Mouse (Mus musculus): ENCODE data around the gene Fam129b. TPM values are rescaled to one million over a fixed set of nuclear protein-coding genes. Genes with fewer than 3 reads are reported as not detected.

Fam129b gene
- total and polyA plus RNA-seq, 3 experiments: 0.26 to 0.55 (median 0.50) TPM

DNA sequence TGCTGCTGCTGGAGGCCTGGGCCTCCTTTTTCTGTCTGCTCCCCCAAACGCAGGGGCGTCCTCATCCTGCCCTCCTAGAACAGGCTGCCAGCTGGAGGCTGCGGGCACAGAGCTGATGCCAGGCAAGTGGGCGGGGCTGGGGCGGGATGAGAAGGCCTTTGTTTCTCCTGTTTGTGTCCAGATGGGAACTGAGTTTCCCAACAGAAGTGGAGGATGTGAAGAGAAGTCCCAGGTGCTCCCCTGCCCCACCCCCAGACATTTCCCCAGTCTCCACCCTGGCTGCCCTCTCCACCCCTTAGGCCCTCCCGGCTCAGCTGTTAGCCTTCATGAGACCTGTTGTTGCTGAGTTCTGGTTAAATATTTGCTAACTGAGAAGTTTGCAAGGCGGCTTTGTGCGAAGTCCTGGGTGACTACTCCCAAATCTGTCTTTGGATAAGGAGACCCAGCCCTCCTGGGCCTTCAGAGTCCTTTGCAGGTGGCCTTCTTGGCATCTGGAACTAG is 19.7 kb downstream of the Fam129b start:
- H3K79me2 ChIP-seq (replicated peaks; ENCODE audit: control insufficient read depth, extremely low read depth, insufficient read depth, poor library complexity, severe bottlenecking): no peaks in the 10 kb centered on the region
- no peak overlapping the region for H3K4me2 ChIP-seq (ENCODE audit: insufficient read depth, low read depth, poor library complexity, severe bottlenecking)
- TF ChIP-seq CHD2 (IDR thresholded peaks at IDR 0.05; ENCODE audit: low read length) (no peak), UBTF (IDR thresholded peaks at IDR 0.05; ENCODE audit: low read depth, low read length) (no peak), ETS1 (conservative IDR thresholded peaks at IDR 0.05; ENCODE audit: low read depth, low read length) (no peak), JUN (IDR thresholded peaks at IDR 0.05; ENCODE audit: insufficient read depth, low read depth, low read length) (no peak), BHLHE40 (IDR thresholded peaks at IDR 0.05; ENCODE audit: low read depth, low read length) (no peak), NRF1 (IDR thresholded peaks at IDR 0.05; ENCODE audit: low read depth, low read length) (no peak), POLR2A (IDR thresholded peaks at IDR 0.05; ENCODE audit: low read depth, low read length) (no peak)
- no peak overlapping the region for H3K4me3 ChIP-seq (replicated peaks in 1 of 3; ENCODE audit: low read depth in 2 of 3, low read length in 2 of 3, poor library complexity in 1 of 3)
- peaks cover 22 to 51% of the 10 kb centered on the region in 2 experiments for H3K4me1 ChIP-seq (ENCODE audit: control insufficient read depth in 1 of 2, insufficient read depth in 2 of 2)
- no peaks in the 10 kb centered on the region for H3K36me3 ChIP-seq (replicated peaks in 1 of 2; ENCODE audit: control insufficient read depth in 1 of 2, insufficient read depth in 1 of 2, low read length in 1 of 2)
- no peaks in the 10 kb centered on the region for H3K27me3 ChIP-seq (replicated peaks)
- no peaks in the 10 kb centered on the region for H3K9me3 ChIP-seq (replicated peaks; ENCODE audit: low read length)
- no peak overlapping the region for H3K27ac ChIP-seq (ENCODE audit: insufficient read depth, low read depth)
- dilution Hi-C loops (cut with MboI; ENCODE audit: extremely low pct_ligation_motif_present, extremely low pct_unique_long_range_greater_than_20kb, low sequenced_read_pairs) (no loop called here), in situ Hi-C loops (cut with MboI; ENCODE audit: low pct_ligation_motif_present, low pct_unique_long_range_greater_than_20kb, low sequenced_read_pairs) (no loop called here)
- no peak overlapping the region for H3K9ac ChIP-seq (ENCODE audit: insufficient read depth, low read depth)
- no peak for DNase-seq (ENCODE audit: extremely low read depth)

DNA sequence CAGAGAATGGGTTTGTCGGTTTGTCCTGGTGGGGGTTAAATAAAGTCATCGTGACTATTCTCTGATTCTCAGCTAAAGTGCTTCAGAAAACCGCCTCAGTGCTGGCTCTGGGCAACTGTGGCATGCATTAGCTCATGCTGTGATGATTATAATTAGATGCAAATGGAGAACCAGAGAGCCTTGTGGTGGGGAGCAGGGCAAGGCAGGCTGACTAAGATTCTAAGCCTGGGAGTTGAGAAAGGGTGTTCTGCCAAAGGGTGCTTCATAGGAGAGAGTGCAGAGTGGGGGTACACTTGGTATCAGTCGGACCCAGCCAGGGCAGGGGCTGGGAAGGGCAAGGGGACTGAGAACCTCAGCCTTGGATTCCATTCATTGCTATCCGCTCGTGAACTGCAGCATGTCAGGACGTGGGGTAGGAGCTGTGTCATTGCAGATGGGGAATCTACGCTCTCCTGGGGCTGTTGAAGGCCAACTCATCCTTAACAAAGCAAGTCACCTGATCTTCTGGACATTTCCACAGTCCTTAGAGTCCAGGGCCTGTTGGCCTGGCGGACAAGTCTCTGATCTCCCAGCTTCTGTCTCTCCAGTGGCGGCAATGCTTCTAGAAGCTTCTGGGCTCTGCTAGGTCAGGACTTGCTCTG is 20.7 kb downstream of the Fam129b start:
- in situ Hi-C loops (cut with MboI; ENCODE audit: low pct_ligation_motif_present, low pct_unique_long_range_greater_than_20kb, low sequenced_read_pairs) (no loop called here), dilution Hi-C loops (cut with MboI; ENCODE audit: extremely low pct_ligation_motif_present, extremely low pct_unique_long_range_greater_than_20kb, low sequenced_read_pairs) (no loop called here)
- no peaks in the 10 kb centered on the region for H3K9me3 ChIP-seq (replicated peaks; ENCODE audit: low read length)
- H3K9ac ChIP-seq (ENCODE audit: insufficient read depth, low read depth): no peak overlapping the region
- TF ChIP-seq MXI1 (IDR thresholded peaks at IDR 0.05; ENCODE audit: low read depth, low read length) (no peak), MAFK (IDR thresholded peaks at IDR 0.05; ENCODE audit: insufficient replicate concordance, low read length) (no peak), JUN (IDR thresholded peaks at IDR 0.05; ENCODE audit: insufficient read depth, low read depth, low read length) (no peak), E2F4 (IDR thresholded peaks at IDR 0.05; ENCODE audit: insufficient replicate concordance, low read depth, low read length) (no peak), MYC (IDR thresholded peaks at IDR 0.05; ENCODE audit: low read depth, low read length) (no peak), CTCF (conservative IDR thresholded peaks at IDR 0.05 in 1 of 2, IDR thresholded peaks at IDR 0.05 in 1 of 2; ENCODE audit: low read depth in 2 of 2, low read length in 2 of 2) (no peak), BHLHE40 (IDR thresholded peaks at IDR 0.05; ENCODE audit: low read depth, low read length) (no peak), ZNF384 (IDR thresholded peaks at IDR 0.05; ENCODE audit: low read depth, low read length) (no peak), GABPA (IDR thresholded peaks at IDR 0.05; ENCODE audit: insufficient replicate concordance, low read depth, low read length) (no peak), POLR2A (IDR thresholded peaks at IDR 0.05; ENCODE audit: low read depth, low read length) (no peak), HCFC1 (IDR thresholded peaks at IDR 0.05; ENCODE audit: low read depth, low read length) (no peak), POLR2AphosphoS2 (IDR thresholded peaks at IDR 0.05; ENCODE audit: low read depth, low read length) (no peak), JUND (conservative IDR thresholded peaks at IDR 0.05; ENCODE audit: low read depth, low read length) (no peak), CHD2 (IDR thresholded peaks at IDR 0.05; ENCODE audit: low read length) (no peak), USF2 (conservative IDR thresholded peaks at IDR 0.05; ENCODE audit: low read depth, low read length) (no peak), RCOR1 (conservative IDR thresholded peaks at IDR 0.05; ENCODE audit: low read depth, low read length) (no peak), MAX (IDR thresholded peaks at IDR 0.05; ENCODE audit: low read length) (no peak)
- peak; percentile 42 for DNase-seq (ENCODE audit: extremely low read depth)
- no peak overlapping the region for H3K27ac ChIP-seq (ENCODE audit: insufficient read depth, low read depth)
- no peaks in the 10 kb centered on the region for H3K36me3 ChIP-seq (replicated peaks in 1 of 2; ENCODE audit: control insufficient read depth in 1 of 2, insufficient read depth in 1 of 2, low read length in 1 of 2)
- H3K4me1 ChIP-seq (ENCODE audit: control insufficient read depth in 1 of 2, insufficient read depth in 2 of 2): peaks cover 22 to 50% of the 10 kb centered on the region in 2 experiments
- H3K4me3 ChIP-seq (replicated peaks in 1 of 3; ENCODE audit: low read depth in 2 of 3, low read length in 2 of 3, poor library complexity in 1 of 3): no peak overlapping the region
- no peaks in the 10 kb centered on the region for H3K79me2 ChIP-seq (replicated peaks; ENCODE audit: control insufficient read depth, extremely low read depth, insufficient read depth, poor library complexity, severe bottlenecking)
- no peak overlapping the region; the same call in 1 of the 2 replicates for H3K4me2 ChIP-seq (ENCODE audit: insufficient read depth, low read depth, poor library complexity, severe bottlenecking)
- H3K27me3 ChIP-seq (replicated peaks): no peaks in the 10 kb centered on the region
